Mouse (Mus musculus): ENCODE measurements at regions not wholly inside any gene's neighbourhood (a gene's known extent, or its start where the extent isn't known, plus 50 kb on each side); places are given as distances from the start of the nearest gene placed in this dataset.

- Histone ChIP-seq H3K27me3 (ENCODE audit: insufficient read depth, low read length) (no peaks in the 10 kb centered on the region), H3K9ac (replicated peaks) (no peak overlapping the region), H3K4me1 (ENCODE audit: insufficient read depth) (peaks cover 10% of the 10 kb centered on the region; the same call in 1 of the 2 replicates), H3K36me3 (replicated peaks; ENCODE audit: insufficient read depth, low read length) (no peaks in the 10 kb centered on the region), H3K4me2 (ENCODE audit: low read depth, low read length) (no peak overlapping the region), H3K27ac (ENCODE audit: low read depth) (no peak overlapping the region), H3K4me3 (ENCODE audit: low read depth, low read length) (no peak overlapping the region), H3K9me3 (ENCODE audit: low read length) (no peaks in the 10 kb centered on the region)
- TF ChIP-seq CTCF (IDR thresholded peaks at IDR 0.05; ENCODE audit: low read depth) (no peak), EP300 (IDR thresholded peaks at IDR 0.05; ENCODE audit: low read depth) (no peak)
- DNase-seq (no peak), ATAC-seq (no peak)
- 31% methylated on average over 7 of the region's 7 CpGs for WGBS (ENCODE audit: insufficient replicate concordance)
These were observed 801.8 kb upstream of the 4930452B06Rik start for GRCm38 (mm10) chr14:9467690-9468458.

GRCm38 (mm10) chr14:9460006-9460405 lies 794.0 kb upstream of the 4930452B06Rik start:
- Histone ChIP-seq H3K4me3 (ENCODE audit: low read depth, low read length) (no peak overlapping the region), H3K36me3 (replicated peaks; ENCODE audit: insufficient read depth, low read length) (no peaks in the 10 kb centered on the region), H3K9ac (replicated peaks) (no peak overlapping the region), H3K4me1 (ENCODE audit: insufficient read depth) (no peaks in the 10 kb centered on the region), H3K9me3 (ENCODE audit: low read length) (no peaks in the 10 kb centered on the region), H3K4me2 (ENCODE audit: low read depth, low read length) (no peak overlapping the region), H3K27me3 (ENCODE audit: insufficient read depth, low read length) (no peaks in the 10 kb centered on the region), H3K27ac (ENCODE audit: low read depth) (no peak overlapping the region)
- TF ChIP-seq EP300 (IDR thresholded peaks at IDR 0.05; ENCODE audit: low read depth) (no peak), CTCF (IDR thresholded peaks at IDR 0.05; ENCODE audit: low read depth) (no peak)
- 76% methylated on average over 3 of the region's 3 CpGs for WGBS (ENCODE audit: insufficient replicate concordance)
- ATAC-seq (no peak), DNase-seq (no peak)

GRCm38 (mm10) chr14:9458856-9459255 lies 792.8 kb upstream of the 4930452B06Rik start:
- TF ChIP-seq CTCF (IDR thresholded peaks at IDR 0.05; ENCODE audit: low read depth) = no peak
- TF ChIP-seq EP300 (IDR thresholded peaks at IDR 0.05; ENCODE audit: low read depth) = no peak
- no peaks in the 10 kb centered on the region for H3K9me3 ChIP-seq (ENCODE audit: low read length)
- no peaks in the 10 kb centered on the region for H3K27me3 ChIP-seq (ENCODE audit: insufficient read depth, low read length)
- H3K9ac ChIP-seq (replicated peaks) = no peak overlapping the region
- no peaks in the 10 kb centered on the region for H3K36me3 ChIP-seq (replicated peaks; ENCODE audit: insufficient read depth, low read length)
- no peak overlapping the region for H3K4me2 ChIP-seq (ENCODE audit: low read depth, low read length)
- no peak overlapping the region for H3K27ac ChIP-seq (ENCODE audit: low read depth)
- ATAC-seq = no peak
- no peaks in the 10 kb centered on the region for H3K4me1 ChIP-seq (ENCODE audit: insufficient read depth)
- 61% methylated on average over 2 of the region's 2 CpGs for WGBS (ENCODE audit: insufficient replicate concordance)
- DNase-seq = no peak
- no peak overlapping the region for H3K4me3 ChIP-seq (ENCODE audit: low read depth, low read length)

- Histone ChIP-seq H3K27ac (ENCODE audit: low read depth) (no peak overlapping the region), H3K4me3 (ENCODE audit: low read depth, low read length) (no peak overlapping the region), H3K4me1 (ENCODE audit: insufficient read depth) (no peaks in the 10 kb centered on the region), H3K36me3 (replicated peaks; ENCODE audit: insufficient read depth, low read length) (no peaks in the 10 kb centered on the region), H3K9ac (replicated peaks) (no peak overlapping the region), H3K9me3 (ENCODE audit: low read length) (no peaks in the 10 kb centered on the region), H3K27me3 (ENCODE audit: insufficient read depth, low read length) (no peaks in the 10 kb centered on the region), H3K4me2 (ENCODE audit: low read depth, low read length) (no peak overlapping the region)
- DNase-seq = no peak
- no peak for ATAC-seq
- TF ChIP-seq EP300 (IDR thresholded peaks at IDR 0.05; ENCODE audit: low read depth) = no peak
- TF ChIP-seq CTCF (IDR thresholded peaks at IDR 0.05; ENCODE audit: low read depth) = no peak
These were observed 791.9 kb upstream of the 4930452B06Rik start for GRCm38 (mm10) chr14:9457801-9458495.

- Histone ChIP-seq H3K9me3 (ENCODE audit: low read length) (no peaks in the 10 kb centered on the region), H3K27me3 (ENCODE audit: insufficient read depth, low read length) (no peaks in the 10 kb centered on the region), H3K4me3 (ENCODE audit: low read depth, low read length) (no peak overlapping the region), H3K4me1 (ENCODE audit: insufficient read depth) (no peaks in the 10 kb centered on the region), H3K9ac (replicated peaks) (no peak overlapping the region), H3K4me2 (ENCODE audit: low read depth, low read length) (no peak overlapping the region), H3K27ac (ENCODE audit: low read depth) (no peak overlapping the region), H3K36me3 (replicated peaks; ENCODE audit: insufficient read depth, low read length) (no peaks in the 10 kb centered on the region)
- DNase-seq (no peak), ATAC-seq (no peak)
- WGBS (ENCODE audit: insufficient replicate concordance) = 70% methylated on average over 5 of the region's 5 CpGs
- TF ChIP-seq CTCF (IDR thresholded peaks at IDR 0.05; ENCODE audit: low read depth) = no peak
- TF ChIP-seq EP300 (IDR thresholded peaks at IDR 0.05; ENCODE audit: low read depth) = no peak
These were observed 789.9 kb upstream of the 4930452B06Rik start for GRCm38 (mm10) chr14:9455986-9456385.

- DNase-seq (peak; percentile 19), ATAC-seq (no peak)
- Histone ChIP-seq H3K4me2 (ENCODE audit: low read depth, low read length) (no peak overlapping the region), H3K27ac (ENCODE audit: low read depth) (no peak overlapping the region), H3K4me1 (ENCODE audit: insufficient read depth) (no peaks in the 10 kb centered on the region), H3K4me3 (ENCODE audit: low read depth, low read length) (no peak overlapping the region), H3K9me3 (ENCODE audit: low read length) (no peaks in the 10 kb centered on the region), H3K27me3 (ENCODE audit: insufficient read depth, low read length) (no peaks in the 10 kb centered on the region), H3K36me3 (replicated peaks; ENCODE audit: insufficient read depth, low read length) (no peaks in the 10 kb centered on the region), H3K9ac (replicated peaks) (no peak overlapping the region)
- WGBS (ENCODE audit: insufficient replicate concordance) = 44% methylated on average over 3 of the region's 3 CpGs
- TF ChIP-seq EP300 (IDR thresholded peaks at IDR 0.05; ENCODE audit: low read depth) (no peak), CTCF (IDR thresholded peaks at IDR 0.05; ENCODE audit: low read depth) (no peak)
These were observed 783.9 kb upstream of the 4930452B06Rik start for GRCm38 (mm10) chr14:9449942-9450341.
